Mouse (Mus musculus) kidney, adult 8-10 months (tissue): ENCODE measurements around the gene Tbc1d7.

Experiments used
- DNase-seq, 2 experiments: peaks; one replicate each; pipeline ENCODE4 v3.0.0; 2022

The Tbc1d7 gene

GRCm38 (mm10) chr13:43171020-43171710, at the start of gene Tbc1d7:
Tbc1d7 (minus strand) TSS chr13:43171501.
- DNase-seq = peak; percentile 96 to 97

DNA sequence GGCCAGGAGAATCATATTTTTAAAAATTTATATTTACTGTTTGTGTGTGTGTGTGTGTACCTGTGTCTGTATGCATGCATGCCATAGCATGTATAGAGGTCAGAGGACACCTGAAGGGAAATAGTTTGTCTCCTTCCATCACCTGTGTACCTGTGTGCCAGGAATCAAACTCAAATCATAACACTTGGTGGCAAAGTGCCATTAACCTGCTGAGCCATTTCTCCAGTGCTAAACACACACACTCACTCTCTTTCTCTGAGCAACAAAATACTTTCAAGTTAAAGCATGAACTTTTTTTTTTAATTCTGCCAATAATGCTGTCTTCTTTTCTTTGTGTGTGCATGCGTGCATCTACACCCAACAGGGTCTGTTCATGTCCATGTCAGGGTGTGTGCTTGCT, 49.3 kb upstream of the Tbc1d7 start:
- DNase-seq = no peak

DNA sequence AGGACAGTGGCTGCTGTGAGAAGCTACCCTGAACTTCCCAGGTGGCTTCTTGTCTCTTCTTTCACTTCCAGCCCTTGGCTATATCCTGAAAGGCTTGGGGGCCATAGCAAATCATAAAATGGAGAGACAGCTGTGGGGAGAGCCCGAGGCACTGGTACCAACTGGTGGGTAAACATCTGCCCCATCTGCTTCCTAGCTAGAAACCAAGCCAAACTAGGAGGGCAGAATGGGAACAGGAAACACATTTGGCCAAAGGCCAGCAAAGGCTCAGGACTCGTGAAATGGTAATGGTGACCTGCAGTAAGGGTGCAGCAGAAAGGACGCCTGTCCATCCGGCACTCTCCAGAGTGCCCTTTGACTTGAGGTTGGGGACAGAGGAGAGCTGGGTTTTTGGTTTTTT, 47.5 kb upstream of the Tbc1d7 start:
- no peak for DNase-seq

GRCm38 (mm10) chr13:43218284-43218683, 47.0 kb upstream of the Tbc1d7 start:
- DNase-seq = no peak

DNA sequence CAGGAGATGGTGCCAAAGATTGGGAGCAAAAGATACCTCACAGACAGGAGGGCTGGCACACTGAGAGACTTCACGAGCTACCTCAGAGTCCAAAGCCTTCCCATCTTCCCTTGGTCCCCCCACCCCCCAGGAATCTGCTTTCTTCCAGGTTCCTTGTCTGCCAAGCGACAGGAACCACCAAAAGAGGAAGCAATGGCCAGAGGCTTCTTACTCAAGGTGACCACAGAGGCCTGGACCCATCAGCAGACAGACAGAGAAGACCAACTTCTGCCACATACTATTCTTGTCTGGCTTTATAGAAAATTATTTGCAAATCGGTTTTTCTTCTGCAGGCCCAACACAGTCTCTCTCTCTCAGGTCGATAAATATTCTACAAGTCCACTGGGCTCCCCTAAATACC, 46.4 kb upstream of the Tbc1d7 start:
- no peak for DNase-seq

GRCm38 (mm10) chr13:43217059-43217458, 45.8 kb upstream of the Tbc1d7 start:
- no peak for DNase-seq

GRCm38 (mm10) chr13:43215994-43216706, 44.8 kb upstream of the Tbc1d7 start:
- no peak for DNase-seq

GRCm38 (mm10) chr13:43215144-43215993, 44.1 kb upstream of the Tbc1d7 start:
- DNase-seq = no peak

DNA sequence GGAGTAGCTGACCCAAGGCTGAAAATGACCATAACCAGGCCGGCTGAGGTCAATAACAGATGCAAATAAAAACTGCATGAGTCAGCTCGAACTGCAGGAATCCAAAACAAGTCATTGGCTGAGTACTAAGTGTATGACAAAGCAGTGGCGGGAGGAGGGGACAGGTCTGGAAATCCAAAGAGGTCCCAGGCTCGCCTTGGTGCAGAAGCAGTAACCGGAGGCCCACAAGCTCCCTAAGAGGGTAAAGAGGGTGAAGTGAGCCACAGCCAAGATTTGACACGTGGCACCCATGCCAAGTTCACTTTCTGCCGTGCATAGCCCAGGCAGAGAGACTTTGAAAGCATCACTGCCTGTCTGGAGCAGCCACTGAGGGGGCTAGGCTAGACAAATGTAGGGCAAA, 41.0 kb upstream of the Tbc1d7 start:
- peak; percentile 20 to 52 for DNase-seq

DNA sequence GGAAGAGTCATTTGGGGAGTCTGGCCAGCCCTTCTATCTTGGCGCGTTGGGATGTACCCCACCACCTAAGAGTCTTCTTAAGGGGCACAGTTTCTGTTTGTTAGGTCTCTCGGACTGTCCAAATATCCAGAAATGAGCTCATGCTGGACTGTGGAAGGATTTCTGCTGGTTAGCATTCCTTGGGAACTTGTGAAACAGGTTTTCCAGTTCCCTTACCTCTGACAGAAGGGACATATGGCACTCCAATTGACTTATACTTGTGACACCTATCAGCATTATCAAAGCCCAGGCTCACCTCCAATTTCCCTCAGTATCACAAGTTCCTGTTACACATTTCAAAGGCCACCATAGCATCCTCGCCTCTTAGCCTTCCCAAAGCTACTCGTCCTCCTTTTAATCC, 39.7 kb upstream of the Tbc1d7 start:
- no peak for DNase-seq

DNA sequence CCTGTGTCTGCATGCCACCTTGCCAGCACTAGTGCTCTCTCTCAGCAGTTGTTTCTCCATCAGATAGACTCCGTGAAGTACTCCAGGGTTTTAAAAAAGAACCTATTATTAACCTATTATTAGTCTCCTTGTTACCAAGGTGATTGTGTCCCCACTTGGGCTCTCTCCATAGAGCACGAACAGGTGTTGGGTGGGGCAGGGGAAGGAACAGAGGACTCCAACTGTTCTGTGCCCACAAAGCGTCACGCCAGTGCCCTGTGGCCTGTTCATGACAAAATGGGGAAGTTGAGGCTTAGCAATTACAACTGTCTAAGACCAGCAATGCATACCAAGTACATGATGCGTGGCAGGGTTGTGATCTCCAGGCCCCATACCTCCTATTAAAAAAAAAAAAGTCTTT, 38.3 kb upstream of the Tbc1d7 start:
- DNase-seq = no peak

DNA sequence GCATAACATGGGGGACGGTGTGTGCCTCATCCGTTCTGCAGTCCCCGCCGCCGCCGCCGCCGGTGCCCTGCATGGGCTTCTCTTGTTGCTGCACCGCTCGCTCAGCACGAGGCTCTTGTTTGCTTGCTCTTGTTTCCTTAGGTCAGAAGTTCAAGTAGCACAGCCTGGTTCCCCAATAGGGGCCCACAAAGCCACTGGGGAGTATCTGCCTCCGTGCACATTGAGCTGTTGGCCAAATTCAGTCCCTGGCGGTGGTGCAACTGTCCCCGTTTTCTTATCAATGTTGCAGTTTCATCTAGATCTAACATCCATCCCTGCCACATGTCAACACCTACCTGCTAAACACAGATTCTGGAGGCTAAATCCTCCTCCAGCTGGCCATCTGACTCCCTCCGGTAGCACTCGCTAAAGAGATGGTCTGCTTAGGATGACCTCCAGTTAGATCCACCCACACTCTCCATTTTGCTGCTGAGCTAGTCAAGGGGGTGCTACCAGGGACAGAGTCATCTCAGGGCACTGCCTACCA, 37.7 kb upstream of the Tbc1d7 start:
- no peak for DNase-seq

GRCm38 (mm10) chr13:43206118-43206683, 34.9 kb upstream of the Tbc1d7 start:
- no peak for DNase-seq

GRCm38 (mm10) chr13:43203641-43204040, 32.3 kb upstream of the Tbc1d7 start:
- no peak for DNase-seq

DNA sequence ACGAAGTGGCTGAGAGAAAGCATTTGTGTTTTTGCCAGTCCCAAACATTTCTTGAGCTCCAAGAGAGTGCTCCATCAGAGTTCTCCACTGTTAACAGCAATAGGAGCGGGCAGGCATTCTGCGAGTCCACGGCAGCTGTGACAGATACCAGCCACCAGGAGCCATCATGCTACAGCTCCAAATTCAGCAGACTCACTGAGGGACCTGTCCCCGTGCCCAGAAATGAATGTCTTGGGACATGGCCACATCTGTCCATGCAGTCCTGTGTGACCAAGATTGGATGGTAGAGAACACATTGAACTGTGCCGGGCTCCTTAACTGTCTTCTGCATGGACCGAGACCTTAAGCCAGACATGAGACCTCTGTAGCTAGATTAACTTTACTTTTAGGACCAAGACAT, 31.9 kb upstream of the Tbc1d7 start:
- no peak for DNase-seq

GRCm38 (mm10) chr13:43202351-43202750, 31.1 kb upstream of the Tbc1d7 start:
- no peak for DNase-seq

DNA sequence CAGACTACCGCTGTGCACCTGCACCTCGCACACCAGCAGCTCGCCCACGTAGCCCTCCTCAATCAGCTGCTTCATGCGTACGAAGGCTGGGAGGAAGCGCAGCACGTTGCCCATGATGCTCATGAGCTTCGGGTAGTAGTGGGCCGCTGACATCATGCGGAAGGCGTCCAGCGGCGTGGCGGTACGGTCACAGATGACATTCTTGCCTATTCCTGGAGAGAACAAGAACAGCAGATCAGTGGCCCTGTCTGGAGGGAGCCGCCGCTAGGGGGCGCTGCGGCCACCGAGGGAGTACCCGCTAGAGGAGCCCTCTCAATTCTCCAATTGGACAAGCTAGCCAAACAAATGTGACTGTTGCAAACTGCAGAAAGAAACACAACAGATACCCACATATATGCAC, 29.7 kb upstream of the Tbc1d7 start:
- DNase-seq = peak in 1 of 2 experiments; percentile 47

GRCm38 (mm10) chr13:43200473-43200872, 29.2 kb upstream of the Tbc1d7 start:
- DNase-seq = no peak

DNA sequence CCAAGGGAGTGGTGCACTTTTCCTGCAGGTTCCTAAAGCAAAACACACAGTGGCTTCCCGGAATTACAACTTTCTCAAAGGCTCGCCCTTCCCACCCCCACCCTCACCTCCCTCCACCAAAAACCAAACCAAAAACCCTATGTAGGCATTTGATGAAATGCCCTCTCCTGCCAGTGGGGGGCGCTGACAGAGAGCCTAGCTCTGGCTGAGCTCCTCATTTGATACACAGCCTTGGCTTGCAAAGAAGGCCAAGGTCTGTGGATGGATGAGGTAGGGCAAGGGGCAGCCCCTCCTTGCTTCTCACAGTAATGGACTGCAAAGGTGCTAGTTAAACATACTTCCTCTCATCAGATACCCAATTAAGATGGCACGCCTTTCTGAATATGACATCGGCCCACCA, 28.4 kb upstream of the Tbc1d7 start:
- DNase-seq = peak in 1 of 2 experiments; percentile 55

DNA sequence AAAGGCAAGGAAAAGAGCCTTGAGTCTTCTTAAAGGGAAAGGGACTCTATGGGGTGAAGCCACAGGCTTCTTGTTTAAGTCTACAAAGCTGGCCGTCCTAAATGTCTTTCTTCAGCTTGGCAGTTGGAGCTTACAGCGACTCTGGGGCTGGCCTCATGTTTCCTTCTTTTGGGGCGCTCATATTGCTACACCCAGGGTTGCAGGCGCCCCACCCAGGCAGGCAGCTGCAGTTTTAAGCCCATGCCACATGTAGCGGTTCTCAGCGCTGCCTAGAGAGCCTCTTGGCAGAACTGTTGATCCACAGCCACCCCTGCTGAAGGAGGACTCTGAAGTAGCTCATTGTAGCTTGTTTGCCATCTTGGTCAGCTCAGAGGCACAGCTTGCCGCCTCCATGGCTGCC, 28.0 kb upstream of the Tbc1d7 start:
- DNase-seq = no peak

DNA sequence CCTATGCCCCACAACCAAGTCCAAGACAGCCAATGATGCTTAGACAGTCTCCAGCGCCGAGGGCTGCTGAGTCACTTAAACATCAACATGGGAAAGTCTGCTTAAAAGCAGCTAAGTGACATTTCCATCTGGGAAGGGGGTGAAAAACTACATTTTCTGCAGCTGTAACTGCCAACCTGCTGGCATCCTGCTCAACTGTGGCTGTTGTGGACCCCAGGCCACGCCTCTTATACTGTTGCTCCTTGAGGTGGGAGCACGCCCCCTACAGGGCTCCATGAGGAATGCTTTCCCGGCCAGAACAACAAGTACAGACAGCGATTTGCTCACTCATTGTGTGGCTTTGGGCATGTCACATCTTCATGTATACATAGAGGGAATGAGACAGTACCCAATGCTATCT, 25.9 kb upstream of the Tbc1d7 start:
- no peak for DNase-seq

DNA sequence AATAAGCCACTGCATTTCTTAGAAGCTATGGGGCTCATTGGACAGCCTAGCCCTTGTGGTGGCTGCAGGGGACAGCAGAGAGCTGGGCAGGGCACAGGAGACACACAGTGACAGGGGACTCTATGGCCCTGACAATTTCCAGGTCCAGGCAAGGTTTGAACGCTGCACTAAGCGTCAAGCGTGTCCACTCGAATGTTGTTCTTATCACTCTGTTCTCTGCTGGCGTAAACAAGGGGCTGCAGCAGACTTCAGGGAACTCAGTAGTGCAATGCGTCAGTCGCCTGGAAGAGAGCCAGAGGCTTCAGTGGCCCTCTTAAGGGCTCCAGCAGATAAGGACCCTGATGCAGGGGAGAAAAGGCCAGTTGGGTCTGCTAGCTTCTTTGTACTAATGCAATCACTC, 24.7 kb upstream of the Tbc1d7 start:
- no peak for DNase-seq

DNA sequence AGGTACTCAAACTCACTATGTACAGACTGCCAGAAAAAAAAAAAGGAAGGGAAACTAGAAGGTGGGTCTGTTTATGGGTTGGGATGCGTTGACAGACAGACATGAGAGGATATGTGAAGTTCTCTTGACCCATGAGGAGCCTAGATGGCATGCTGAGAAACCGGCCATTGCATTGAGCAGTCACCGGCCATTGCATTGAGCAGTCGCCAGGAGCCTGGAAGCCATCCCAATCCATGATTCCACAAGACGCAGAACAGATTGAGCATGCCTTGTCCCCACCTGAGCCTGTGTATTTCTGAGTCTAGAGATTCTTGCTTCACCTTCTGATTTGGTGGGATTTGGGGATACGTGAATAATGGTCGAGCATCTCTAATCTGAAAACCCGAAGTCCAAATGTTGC, 22.6 kb upstream of the Tbc1d7 start:
- no peak for DNase-seq
